Mouse (Mus musculus): ENCODE results near the gene Asxl2.

Asxl2 gene

GRCm38 (mm10) chr12:3427891-3428775, 1.5 kb downstream of the Asxl2 start:
- WGBS = 65% methylated on average over 11 of the region's 11 CpGs

- 67% methylated on average over 2 of the region's 2 CpGs for WGBS
Measured at GRCm38 (mm10) chr12:3429681-3430442, 3.2 kb downstream of the Asxl2 start.

GRCm38 (mm10) chr12:3433736-3434135, 7.1 kb downstream of the Asxl2 start:
- 36% methylated on average over 1 of the region's 1 CpGs for WGBS

GRCm38 (mm10) chr12:3436446-3436845, 9.8 kb downstream of the Asxl2 start:
- WGBS = 92% methylated on average over 5 of the region's 5 CpGs

GRCm38 (mm10) chr12:3437815-3438214, 11.2 kb downstream of the Asxl2 start:
- 100% methylated on average over 1 of the region's 1 CpGs for WGBS

- 86% methylated on average over 2 of the region's 2 CpGs for WGBS
Measured at GRCm38 (mm10) chr12:3440916-3441315, 14.3 kb downstream of the Asxl2 start.

- 78% methylated on average over 5 of the region's 5 CpGs for WGBS
Measured at GRCm38 (mm10) chr12:3441361-3441760, 14.7 kb downstream of the Asxl2 start.

GRCm38 (mm10) chr12:3453554-3453953, 26.9 kb downstream of the Asxl2 start:
- WGBS = 84% methylated on average over 3 of the region's 3 CpGs

- 81% methylated on average over 3 of the region's 3 CpGs for WGBS
Measured at GRCm38 (mm10) chr12:3463087-3463486, 36.4 kb downstream of the Asxl2 start.

GRCm38 (mm10) chr12:3499662-3500061, 73.0 kb downstream of the Asxl2 start:
- WGBS = 77% methylated on average over 4 of the region's 4 CpGs

GRCm38 (mm10) chr12:3500071-3500470, 73.4 kb downstream of the Asxl2 start:
- 80% methylated on average over 6 of the region's 6 CpGs for WGBS

- 35% methylated on average over 4 of the region's 4 CpGs for WGBS
Measured at GRCm38 (mm10) chr12:3518665-3519297, 92.1 kb downstream of the Asxl2 start.

GRCm38 (mm10) chr12:3521806-3522205, 95.1 kb downstream of the Asxl2 start:
- 96% methylated on average over 8 of the region's 8 CpGs for WGBS

- 92% methylated on average over 5 of the region's 5 CpGs for WGBS
Measured at GRCm38 (mm10) chr12:3525536-3525935, 98.9 kb downstream of the Asxl2 start.

GRCm38 (mm10) chr12:3535446-3535845, 108.8 kb downstream of the Asxl2 start:
- 97% methylated on average over 1 of the region's 1 CpGs for WGBS

- WGBS = 50% methylated on average over 3 of the region's 3 CpGs
Measured at GRCm38 (mm10) chr12:3537616-3538015, 111.0 kb downstream of the Asxl2 start.

GRCm38 (mm10) chr12:3538036-3538435, 111.4 kb downstream of the Asxl2 start:
- 73% methylated on average over 1 of the region's 1 CpGs for WGBS

- 80% methylated on average over 2 of the region's 2 CpGs for WGBS
Measured at GRCm38 (mm10) chr12:3539605-3540004, 112.9 kb downstream of the Asxl2 start.

- 88% methylated on average over 7 of the region's 7 CpGs for WGBS
Measured at GRCm38 (mm10) chr12:3540871-3541270, 114.2 kb downstream of the Asxl2 start.

- 78% methylated on average over 3 of the region's 3 CpGs for WGBS
Measured at GRCm38 (mm10) chr12:3545451-3545850, 118.8 kb downstream of the Asxl2 start.

- 58% methylated on average over 4 of the region's 4 CpGs for WGBS
Measured at GRCm38 (mm10) chr12:3546121-3546658, 119.5 kb downstream of the Asxl2 start.

GRCm38 (mm10) chr12:3546781-3547180, 120.1 kb downstream of the Asxl2 start:
- WGBS = 38% methylated on average over 6 of the region's 6 CpGs
